Mouse (Mus musculus) limb, embryonic 11.5 days (tissue): Measurements from ENCODE around the gene Dis3l2. TPM values are rescaled to one million over a fixed set of nuclear protein-coding genes. Genes with fewer than 3 reads are reported as not detected.

ENCODE experiments used
- ATAC-seq: fragments of 200-750 bp; cut with Nextera tagmentation; 2 replicates; pipeline ENCODE4 v1.8.0; 2017; ENCODE audit warnings: low read depth; ENCODE audit not compliant: insufficient number of reproducible peaks, low FRiP score, low TSS enrichment
- DNase-seq: peaks from one replicate; pipeline ENCODE4 v3.0.0-alpha.2; 2015; ENCODE audit warnings: low spot score
- H3K27ac ChIP-seq: fragments of 300-500 bp; sonication (generic); replicated peaks from 2 replicates; pipeline ENCODE4 v1.5.1; 2014; ENCODE audit warnings: low read depth, mild to moderate bottlenecking, low read length
- H3K27me3 ChIP-seq: fragments of 300-500 bp; sonication (generic); 2 replicates; pipeline ENCODE4 v1.6.1; 2014; ENCODE audit warnings: mild to moderate bottlenecking, low read length, mixed read lengths; ENCODE audit not compliant: control insufficient read depth, insufficient read depth
- H3K36me3 ChIP-seq: fragments of 300-500 bp; sonication (generic); 2 replicates; pipeline ENCODE4 v1.6.1; 2014; ENCODE audit warnings: mild to moderate bottlenecking, low read length, moderate library complexity, mixed read lengths; ENCODE audit not compliant: control insufficient read depth, insufficient read depth
- H3K4me1 ChIP-seq: fragments of 300-500 bp; sonication (generic); 2 replicates; pipeline ENCODE4 v1.6.1; 2014; ENCODE audit warnings: low read length, mixed read lengths; ENCODE audit not compliant: control insufficient read depth, insufficient read depth
- H3K4me2 ChIP-seq: fragments of 300-500 bp; sonication (generic); 2 replicates; pipeline ENCODE4 v1.6.1; 2014; ENCODE audit warnings: low read depth, mild to moderate bottlenecking, moderate library complexity; ENCODE audit not compliant: severe bottlenecking
- H3K4me3 ChIP-seq: fragments of 300-500 bp; sonication (generic); 2 replicates; pipeline ENCODE4 v1.5.1; 2014; ENCODE audit warnings: low read depth, low read length
- H3K9ac ChIP-seq: fragments of 300-500 bp; sonication (generic); 2 replicates; pipeline ENCODE4 v1.6.1; 2014; ENCODE audit warnings: mild to moderate bottlenecking, low read length
- H3K9me3 ChIP-seq: fragments of 300-500 bp; sonication (generic); 2 replicates; pipeline ENCODE4 v1.6.1; 2016; ENCODE audit warnings: low read length; ENCODE audit not compliant: control insufficient read depth
- WGBS: fragments of 180-500 bp; shearing (Covaris S2); extraction: QIAGEN DNeasy Blood & Tissue Kit; methylation state at CpG from one replicate; pipeline ENCODE4 v1.1.7; 2014; 5-methylcytosine and 5-hydroxymethylcytosine counted together
- polyA plus RNA-seq: library from polyadenylated mRNA; unstranded; fragments of >200 nt; fragmentation: Nextera tagmentation; extraction: Ambion mirVana; gene quantifications from 2 replicates; pipeline ENCODE4 v1.2.1, GENCODE M21; 2014

Gene Dis3l2
- polyA plus RNA-seq, 1 experiment from 2014 or later, result 30.3 TPM

- no peak for DNase-seq
Measured at GRCm38 (mm10) chr1:87012606-87013005, 309.0 kb downstream of the Dis3l2 start.

GRCm38 (mm10) chr1:87020714-87021113 is 317.1 kb downstream of the Dis3l2 start:
- Histone ChIP-seq H3K9ac (no peak overlapping the region), H3K36me3 (peaks cover 2% of the 10 kb centered on the region; the same call in 1 of the 2 replicates), H3K4me2 (no peak overlapping the region), H3K27me3 (no peaks in the 10 kb centered on the region), H3K4me1 (no peaks in the 10 kb centered on the region), H3K4me3 (no peak overlapping the region), H3K27ac (no peak overlapping the region), H3K9me3 (no peaks in the 10 kb centered on the region)
- no peak for ATAC-seq
- WGBS, result 84% methylated on average over 5 of the region's 5 CpGs
- DNase-seq, result no peak

More at GRCm38 (mm10) chr1:87012606-87013005, 309.0 kb downstream of the Dis3l2 start:
- ATAC-seq, result no peak
- Histone ChIP-seq H3K36me3 (no peaks in the 10 kb centered on the region), H3K4me2 (no peak overlapping the region), H3K4me1 (0 out of 2 replicates have a peak, but pooled peaks cover 2% of the 10 kb centered on the region), H3K27ac (no peak overlapping the region), H3K9ac (no peak overlapping the region), H3K27me3 (no peaks in the 10 kb centered on the region), H3K4me3 (no peak overlapping the region), H3K9me3 (no peaks in the 10 kb centered on the region)
- 82% methylated on average over 2 of the region's 2 CpGs for WGBS

- ATAC-seq (no peak), DNase-seq (no peak)
- Histone ChIP-seq H3K27me3 (no peaks in the 10 kb centered on the region), H3K9me3 (no peaks in the 10 kb centered on the region), H3K4me1 (no peaks in the 10 kb centered on the region), H3K4me3 (no peak overlapping the region), H3K36me3 (peaks cover 2% of the 10 kb centered on the region; the same call in 1 of the 2 replicates), H3K4me2 (no peak overlapping the region), H3K27ac (no peak overlapping the region), H3K9ac (no peak overlapping the region)
- 93% methylated on average over 3 of the region's 3 CpGs for WGBS
Measured at GRCm38 (mm10) chr1:87021584-87021983, 318.0 kb downstream of the Dis3l2 start.

- WGBS, result 81% methylated on average over 6 of the region's 6 CpGs
- no peak for ATAC-seq
- no peak overlapping the region for H3K4me3 ChIP-seq
- H3K9ac ChIP-seq, result no peak overlapping the region
- no peak overlapping the region for H3K4me2 ChIP-seq
- no peak for DNase-seq
- H3K27me3 ChIP-seq, result no peaks in the 10 kb centered on the region
- H3K27ac ChIP-seq, result no peak overlapping the region
- no peaks in the 10 kb centered on the region for H3K9me3 ChIP-seq
- peaks cover 2% of the 10 kb centered on the region; the same call in 1 of the 2 replicates for H3K36me3 ChIP-seq
- H3K4me1 ChIP-seq, result no peaks in the 10 kb centered on the region
Measured at GRCm38 (mm10) chr1:87023291-87024170, 319.9 kb downstream of the Dis3l2 start.

GRCm38 (mm10) chr1:87025021-87025420 is 321.4 kb downstream of the Dis3l2 start:
- no peak overlapping the region for H3K4me2 ChIP-seq
- 83% methylated on average over 1 of the region's 1 CpGs for WGBS
- H3K4me3 ChIP-seq, result no peak overlapping the region
- no peak for ATAC-seq
- no peak overlapping the region for H3K27ac ChIP-seq
- no peaks in the 10 kb centered on the region for H3K4me1 ChIP-seq
- no peak for DNase-seq
- peaks cover 2% of the 10 kb centered on the region; the same call in 1 of the 2 replicates for H3K36me3 ChIP-seq
- H3K27me3 ChIP-seq, result no peaks in the 10 kb centered on the region
- no peaks in the 10 kb centered on the region for H3K9me3 ChIP-seq
- H3K9ac ChIP-seq, result no peak overlapping the region

- no peaks in the 10 kb centered on the region for H3K9me3 ChIP-seq
- no peak for DNase-seq
- 60% methylated on average over 2 of the region's 2 CpGs for WGBS
Measured at GRCm38 (mm10) chr1:87028786-87029185, 325.2 kb downstream of the Dis3l2 start.

GRCm38 (mm10) chr1:87030652-87031051 is 327.0 kb downstream of the Dis3l2 start:
- Histone ChIP-seq H3K4me1 (peaks cover 4% of the 10 kb centered on the region; the same call in 1 of the 2 replicates), H3K4me3 (no peak overlapping the region), H3K27ac (no peak overlapping the region), H3K27me3 (no peaks in the 10 kb centered on the region), H3K9ac (no peak overlapping the region), H3K36me3 (no peaks in the 10 kb centered on the region), H3K4me2 (no peak overlapping the region), H3K9me3 (no peaks in the 10 kb centered on the region)
- WGBS, result 61% methylated on average over 1 of the region's 1 CpGs
- ATAC-seq (no peak), DNase-seq (no peak)

More at GRCm38 (mm10) chr1:87028786-87029185, 325.2 kb downstream of the Dis3l2 start:
- H3K4me1 ChIP-seq, result no peaks in the 10 kb centered on the region
- no peak overlapping the region for H3K4me3 ChIP-seq
- H3K27me3 ChIP-seq, result no peaks in the 10 kb centered on the region
- no peak for ATAC-seq
- no peak overlapping the region for H3K27ac ChIP-seq
- H3K4me2 ChIP-seq, result no peak overlapping the region
- no peaks in the 10 kb centered on the region for H3K36me3 ChIP-seq
- no peak overlapping the region for H3K9ac ChIP-seq

- no peak overlapping the region for H3K4me2 ChIP-seq
- WGBS, result 78% methylated on average over 7 of the region's 7 CpGs
- no peaks in the 10 kb centered on the region for H3K36me3 ChIP-seq
- no peaks in the 10 kb centered on the region for H3K9me3 ChIP-seq
- no peak overlapping the region for H3K9ac ChIP-seq
- no peaks in the 10 kb centered on the region for H3K27me3 ChIP-seq
- no peak overlapping the region for H3K27ac ChIP-seq
- peaks cover 18% of the 10 kb centered on the region for H3K4me1 ChIP-seq
- no peak for DNase-seq
- no peak overlapping the region for H3K4me3 ChIP-seq
- no peak for ATAC-seq
Measured at GRCm38 (mm10) chr1:87032466-87032865, 328.9 kb downstream of the Dis3l2 start.
